Mouse (Mus musculus) heart, adult 18-20 months (tissue): ENCODE measurements at regions not wholly inside any gene's neighbourhood (a gene's known extent, or its start where the extent isn't known, plus 50 kb on each side); places are given as distances from the start of the nearest gene placed in this dataset.

Experiments used
- DNase-seq, 2 experiments: peaks; one replicate each; pipeline ENCODE4 v3.0.0; 2021 to 2022; ENCODE audit warnings: mixed read lengths in 1 of 2

- DNase-seq: no peak
Observed at GRCm38 (mm10) chr1:63365126-63365525, 80.6 kb upstream of the Adam23 start.

GRCm38 (mm10) chr1:63367697-63368376, 77.9 kb upstream of the Adam23 start:
- DNase-seq: no peak

GRCm38 (mm10) chr1:63368921-63369320, 76.8 kb upstream of the Adam23 start:
- no peak for DNase-seq

- peak in 1 of 2 experiments; percentile 52 for DNase-seq
Observed at GRCm38 (mm10) chr1:63369561-63369960, 76.1 kb upstream of the Adam23 start.

- peak; percentile 75 to 78 for DNase-seq
Observed at GRCm38 (mm10) chr1:63383110-63383509, 62.6 kb upstream of the Adam23 start.

GRCm38 (mm10) chr1:63385116-63385515, 60.6 kb upstream of the Adam23 start:
- no peak for DNase-seq

GRCm38 (mm10) chr1:63395427-63395826, 50.3 kb upstream of the Adam23 start:
- DNase-seq: no peak
